Mouse (Mus musculus) neural tube, embryonic 13.5 days (tissue): ENCODE results near the gene Cabp4. TPM values are rescaled to one million over a fixed set of nuclear protein-coding genes. Genes with fewer than 3 reads are reported as not detected.

ENCODE experiments used
- ATAC-seq: fragments of 200-750 bp; cut with Nextera tagmentation; 2 replicates; pipeline ENCODE4 v1.8.0; 2017; ENCODE audit warnings: low read depth, mild to moderate bottlenecking, moderate TSS enrichment, moderate library complexity
- H3K27ac ChIP-seq: fragments of 300-500 bp; sonication (generic); replicated peaks from 2 replicates; pipeline ENCODE4 v1.5.1; 2015; ENCODE audit warnings: moderate library complexity, mild to moderate bottlenecking, inconsistent platforms
- H3K27me3 ChIP-seq: fragments of 300-500 bp; sonication (generic); 2 replicates; pipeline ENCODE4 v1.6.1; 2015; ENCODE audit warnings: mild to moderate bottlenecking, inconsistent platforms
- H3K36me3 ChIP-seq: fragments of 300-500 bp; sonication (generic); 2 replicates; pipeline ENCODE4 v1.6.1; 2015; ENCODE audit warnings: mild to moderate bottlenecking, inconsistent platforms
- H3K4me1 ChIP-seq: fragments of 300-500 bp; sonication (generic); replicated peaks from 2 replicates; pipeline ENCODE4 v1.6.1; 2015; ENCODE audit warnings: inconsistent platforms
- H3K4me2 ChIP-seq: fragments of 300-500 bp; sonication (generic); 2 replicates; pipeline ENCODE4 v1.6.1; 2015; ENCODE audit warnings: inconsistent platforms, mild to moderate bottlenecking, moderate library complexity
- H3K4me3 ChIP-seq: fragments of 300-500 bp; sonication (generic); 2 replicates; pipeline ENCODE4 v1.5.1; 2015; ENCODE audit warnings: mild to moderate bottlenecking, inconsistent platforms
- H3K9ac ChIP-seq: fragments of 300-500 bp; sonication (generic); 2 replicates; pipeline ENCODE4 v1.6.1; 2015; ENCODE audit warnings: moderate library complexity, mild to moderate bottlenecking, inconsistent platforms
- H3K9me3 ChIP-seq: fragments of 300-500 bp; sonication (generic); 2 replicates; pipeline ENCODE4 v1.6.1; 2016; ENCODE audit warnings: inconsistent platforms
- WGBS: fragments of 180-500 bp; shearing (Covaris S2); methylation state at CpG from one replicate; pipeline ENCODE4 v1.1.7; 2015; 5-methylcytosine and 5-hydroxymethylcytosine counted together
- polyA plus RNA-seq: library from polyadenylated mRNA; unstranded; fragments of >200 nt; fragmentation: Nextera tagmentation; extraction: Ambion mirVana; gene quantifications from 2 replicates; pipeline ENCODE4 v1.2.1, GENCODE M21; 2015

Cabp4 gene
- polyA plus RNA-seq, 1 experiment from 2014 or later = 0.14 TPM

DNA sequence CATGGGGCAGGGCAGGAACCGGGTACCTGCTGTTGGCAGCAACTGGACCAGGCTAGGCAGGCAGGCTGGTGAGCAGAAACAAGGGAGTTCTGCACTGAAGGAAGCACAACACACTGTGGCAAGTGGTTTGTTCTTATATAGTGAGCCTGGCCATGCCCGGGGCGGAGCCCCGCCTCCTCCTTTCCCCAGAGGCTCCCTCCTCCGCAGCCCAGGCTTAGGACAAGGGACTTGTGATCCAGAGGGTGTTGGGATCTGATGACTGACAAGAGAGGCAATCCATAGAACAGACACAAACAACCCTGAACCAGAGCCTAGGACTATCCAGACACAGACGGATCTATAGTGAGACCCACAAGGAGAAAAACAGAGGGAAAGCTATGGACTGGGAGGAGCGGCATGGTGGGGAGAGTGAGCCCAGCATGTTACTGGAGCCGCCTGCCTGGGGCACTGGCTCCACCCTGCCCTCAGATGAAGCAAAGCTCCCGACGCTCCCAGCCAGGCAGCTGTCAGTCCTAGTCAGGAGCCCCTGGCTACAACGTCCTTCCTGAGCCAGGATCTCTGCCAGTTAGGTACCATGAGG is 31.6 kb upstream of the Cabp4 start, which contains the start of gene Carns1:
Gene Carns1, minus strand, starts transcription at position 112 of the 580 bp plus-strand sequence.
- Histone ChIP-seq H3K4me2 (peak within 1 kb of the TSS; percentile 44), H3K27ac (peak within 1 kb of the TSS; percentile 62), H3K27me3 (peaks cover 3% of the 10 kb centered on the region; the same call in 1 of the 2 replicates), H3K4me1 (peaks cover 13% of the 10 kb centered on the region), H3K9ac (peak within 1 kb of the TSS; percentile 58), H3K9me3 (no peaks in the 10 kb centered on the region), H3K36me3 (no peaks in the 10 kb centered on the region), H3K4me3 (peak within 1 kb of the TSS; percentile 6; the same call in 1 of the 2 replicates)
- ATAC-seq = no peak
- WGBS = 5% methylated on average over 11 of the region's 11 CpGs

DNA sequence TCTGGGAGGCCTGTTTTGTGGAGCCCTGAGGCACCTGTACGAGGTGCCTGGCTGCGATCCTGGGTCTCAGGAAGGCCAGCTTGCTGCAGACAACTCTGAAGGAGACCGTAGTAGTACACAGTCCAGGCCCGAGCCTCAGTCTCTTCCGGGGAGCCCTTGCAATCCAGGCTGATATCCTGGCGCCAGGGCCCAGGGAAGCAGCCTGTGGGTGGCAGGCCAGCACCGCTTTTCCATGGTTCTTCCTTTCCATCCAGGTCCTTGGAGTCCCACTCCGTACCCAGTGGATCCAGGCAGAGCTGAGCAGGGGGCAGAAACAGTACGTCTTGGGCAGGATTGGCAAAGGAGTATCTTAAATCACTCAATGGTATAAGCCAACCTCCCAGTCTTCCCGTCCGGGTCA is 29.1 kb upstream of the Cabp4 start:
- peak overlapping the region; percentile 18; the same call in 1 of the 2 replicates for H3K9ac ChIP-seq

DNA sequence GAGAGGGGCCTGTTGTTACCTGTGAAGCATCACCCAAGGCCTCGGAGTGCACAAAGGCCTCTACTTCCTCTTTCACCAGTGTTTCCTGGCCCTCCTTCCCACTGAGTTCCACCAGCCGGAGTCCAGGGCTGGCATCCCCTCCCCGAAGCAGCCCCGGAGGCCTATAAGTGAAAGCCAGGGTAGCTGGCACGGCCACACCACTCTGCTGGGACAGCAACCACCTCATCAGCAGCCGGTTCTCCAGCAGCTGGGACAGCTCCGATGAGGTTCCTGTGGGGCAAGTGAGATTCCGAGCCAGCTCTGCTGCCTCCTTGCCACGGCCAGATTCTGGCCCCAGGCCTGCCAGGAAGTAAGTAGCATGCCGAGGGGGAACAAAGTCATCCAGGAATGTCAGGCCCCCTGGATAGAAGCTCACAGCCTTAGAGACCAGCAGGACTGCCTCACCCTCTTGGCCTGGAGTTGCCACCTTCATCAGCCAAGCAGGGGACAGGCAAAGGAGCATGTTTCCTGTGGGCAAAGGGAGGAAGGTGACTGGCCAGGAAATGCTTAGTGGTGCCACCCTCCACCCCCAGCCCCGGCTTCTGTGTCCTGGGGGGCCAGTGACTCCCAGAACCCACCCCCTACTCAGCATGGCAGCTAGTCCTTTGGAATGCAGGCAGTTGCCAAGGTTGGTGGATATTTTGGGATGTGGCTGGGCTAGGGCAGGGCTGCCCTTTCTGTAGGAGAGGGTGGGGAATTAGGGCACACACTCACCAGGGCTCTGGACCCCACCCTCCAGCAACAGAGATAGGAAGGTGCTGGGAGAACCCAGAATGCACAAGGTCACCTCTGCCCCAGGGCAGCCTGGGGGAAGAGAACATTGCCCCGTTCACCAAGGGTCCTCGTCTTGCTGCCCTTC is 27.8 kb upstream of the Cabp4 start:
- 73% methylated on average over 13 of the region's 13 CpGs for WGBS
- no peaks in the 10 kb centered on the region for H3K9me3 ChIP-seq
- H3K9ac ChIP-seq = 0 out of 2 replicates have a peak overlapping the region, but pooled peaks have one; percentile 17
- no peak overlapping the region for H3K4me2 ChIP-seq
- no peak overlapping the region for H3K27ac ChIP-seq
- H3K4me3 ChIP-seq = no peak overlapping the region
- H3K27me3 ChIP-seq = no peaks in the 10 kb centered on the region; the same call in 1 of the 2 replicates
- ATAC-seq = no peak
- H3K36me3 ChIP-seq = no peaks in the 10 kb centered on the region
- peaks cover 27% of the 10 kb centered on the region for H3K4me1 ChIP-seq

More for the DNA sequence above, 29.1 kb upstream of the Cabp4 start:
- Histone ChIP-seq H3K9me3 (no peaks in the 10 kb centered on the region), H3K4me1 (peaks cover 27% of the 10 kb centered on the region), H3K4me2 (no peak overlapping the region), H3K27ac (no peak overlapping the region), H3K4me3 (no peak overlapping the region), H3K36me3 (no peaks in the 10 kb centered on the region), H3K27me3 (peaks cover 3% of the 10 kb centered on the region; the same call in 1 of the 2 replicates)
- WGBS = 63% methylated on average over 11 of the region's 11 CpGs
- ATAC-seq = no peak

DNA sequence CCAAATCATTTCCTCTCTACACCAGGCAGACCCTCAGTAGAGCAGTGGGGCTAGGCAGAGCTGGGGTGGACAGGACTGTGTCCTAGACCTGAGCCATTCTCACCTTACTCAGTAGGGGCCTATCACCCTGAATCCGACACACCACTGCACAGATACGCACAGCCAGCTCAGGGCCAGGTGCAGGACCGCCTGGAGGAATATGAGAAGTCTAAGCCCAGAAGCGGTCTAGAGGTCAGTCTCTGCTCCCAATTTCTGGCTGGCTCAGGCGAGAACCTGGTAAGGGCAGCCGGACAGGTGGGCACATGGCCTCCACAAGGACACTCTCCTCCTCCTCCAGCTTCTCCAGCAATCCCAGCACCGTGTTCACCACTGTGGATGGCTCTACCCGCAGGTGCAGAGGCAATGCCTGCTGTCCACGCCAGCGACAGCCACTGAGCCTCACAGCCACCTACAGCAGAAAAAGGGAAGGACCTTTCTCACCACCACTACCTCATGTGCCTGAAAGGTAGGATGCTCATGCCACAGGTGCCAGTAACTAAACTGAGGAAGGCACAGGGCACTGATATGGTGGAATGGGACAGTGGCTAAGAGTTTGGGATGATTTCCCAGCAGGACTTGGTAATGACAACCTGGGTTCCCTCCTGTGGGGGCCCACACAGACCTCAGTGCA is 27.0 kb upstream of the Cabp4 start:
- Histone ChIP-seq H3K4me1 (peaks cover 26% of the 10 kb centered on the region), H3K36me3 (no peaks in the 10 kb centered on the region), H3K4me3 (no peak overlapping the region), H3K9me3 (no peaks in the 10 kb centered on the region), H3K27me3 (no peaks in the 10 kb centered on the region), H3K4me2 (no peak overlapping the region), H3K9ac (0 out of 2 replicates have a peak overlapping the region, but pooled peaks have one; percentile 17), H3K27ac (no peak overlapping the region)
- no peak for ATAC-seq
- 96% methylated on average over 10 of the region's 10 CpGs for WGBS

DNA sequence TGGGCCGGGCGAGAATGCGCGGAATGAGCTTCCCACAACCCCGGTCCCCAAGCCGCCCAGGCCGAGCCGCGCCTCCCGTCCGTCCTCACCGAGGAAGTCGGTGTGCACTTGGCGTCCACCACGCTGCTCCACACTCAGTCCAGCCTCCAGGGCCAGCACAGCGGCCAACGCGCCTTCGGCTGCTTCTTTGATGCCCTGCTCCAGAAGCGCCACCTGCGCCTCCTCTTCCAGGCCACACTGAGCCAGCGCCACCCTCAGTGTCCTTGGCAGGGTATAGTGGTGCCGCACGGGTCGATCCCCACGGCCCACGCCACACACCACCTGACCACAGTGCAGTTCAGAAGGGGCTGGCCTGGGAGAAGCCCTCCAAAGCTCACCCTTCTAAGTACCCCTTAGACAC is 26.0 kb upstream of the Cabp4 start:
- H3K36me3 ChIP-seq = no peaks in the 10 kb centered on the region
- WGBS = 6% methylated on average over 27 of the region's 27 CpGs
- ATAC-seq = peak; percentile 56

DNA sequence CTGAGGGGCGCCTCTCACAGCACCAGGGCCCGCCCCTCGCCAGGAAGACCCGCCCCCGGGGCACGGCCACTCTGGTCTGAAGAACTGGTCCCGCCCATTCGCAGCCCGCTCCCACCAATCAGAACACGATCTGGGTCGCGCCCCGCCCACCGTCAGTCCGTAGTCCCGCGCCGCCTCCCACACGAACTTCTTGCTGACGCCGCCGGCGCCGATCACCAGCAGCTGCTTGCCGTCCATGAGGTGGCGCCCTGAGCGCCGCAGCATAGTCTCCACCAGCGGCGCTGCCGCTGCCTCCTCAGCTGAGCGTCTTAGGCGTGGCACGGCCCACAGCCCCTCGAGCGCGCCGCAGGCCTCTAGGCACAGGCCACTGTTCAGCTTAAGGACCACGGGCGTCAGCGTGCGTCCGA is 25.5 kb upstream of the Cabp4 start:
- Histone ChIP-seq H3K4me3 (peak overlapping the region; percentile 44), H3K4me2 (peak overlapping the region; percentile 86), H3K4me1 (peaks cover 16% of the 10 kb centered on the region), H3K36me3 (no peaks in the 10 kb centered on the region), H3K9ac (peak overlapping the region; percentile 90), H3K27me3 (no peaks in the 10 kb centered on the region), H3K9me3 (no peaks in the 10 kb centered on the region), H3K27ac (peak overlapping the region; percentile 94)
- ATAC-seq = peak; percentile 94
- under 1% methylated on average over 43 of the region's 43 CpGs for WGBS

More for the DNA sequence above, 26.0 kb upstream of the Cabp4 start:
- H3K4me3 ChIP-seq = peak overlapping the region; percentile 44
- peak overlapping the region; percentile 90 for H3K9ac ChIP-seq
- no peaks in the 10 kb centered on the region for H3K9me3 ChIP-seq
- H3K27ac ChIP-seq = peak overlapping the region; percentile 94
- peak overlapping the region; percentile 86 for H3K4me2 ChIP-seq
- H3K4me1 ChIP-seq = peaks cover 16% of the 10 kb centered on the region
- H3K27me3 ChIP-seq = no peaks in the 10 kb centered on the region

DNA sequence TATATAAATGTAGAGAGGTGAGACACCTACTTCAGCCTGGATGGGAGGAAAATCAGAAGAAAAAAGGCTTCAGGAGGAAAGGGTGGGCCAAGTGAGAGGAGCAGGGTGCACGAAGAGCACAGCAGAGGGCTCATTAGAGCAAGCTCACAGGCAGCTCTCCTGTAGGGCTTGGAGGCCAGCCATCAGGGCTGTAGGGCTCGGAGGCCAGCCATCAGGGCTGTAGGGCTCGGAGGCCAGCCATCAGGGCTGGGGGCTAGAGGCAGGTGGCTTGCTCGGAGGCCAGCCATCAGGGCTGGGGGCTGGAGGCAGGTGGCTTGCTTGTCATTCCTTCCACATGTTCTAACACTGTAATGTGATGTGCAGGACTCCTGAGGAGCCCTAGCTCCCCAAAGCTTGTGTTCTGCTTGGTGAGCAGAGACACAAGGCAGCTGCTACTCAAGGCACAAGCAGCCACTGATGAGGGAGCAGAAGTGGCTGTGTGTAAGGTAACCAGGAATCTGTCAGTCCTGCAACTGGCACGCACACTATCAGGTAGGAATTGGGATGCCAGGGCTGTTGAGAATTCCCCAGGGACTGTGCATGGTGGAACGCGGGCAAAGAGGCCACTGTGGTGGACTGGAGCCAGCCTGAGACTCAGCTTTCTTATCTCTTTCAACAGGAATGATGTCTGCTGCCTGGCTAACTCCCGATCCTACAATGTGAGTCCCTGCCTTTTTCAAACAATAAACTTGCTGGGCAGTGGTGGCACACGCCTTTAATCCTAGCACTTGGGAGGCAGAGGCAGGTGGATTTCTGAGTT is 23.0 kb upstream of the Cabp4 start:
- Histone ChIP-seq H3K36me3 (0 out of 2 replicates have a peak, but pooled peaks cover 2% of the 10 kb centered on the region), H3K27ac (no peak overlapping the region), H3K27me3 (no peaks in the 10 kb centered on the region), H3K9ac (0 out of 2 replicates have a peak overlapping the region, but pooled peaks have one; percentile 8), H3K9me3 (no peaks in the 10 kb centered on the region), H3K4me2 (no peak overlapping the region), H3K4me3 (no peak overlapping the region), H3K4me1 (peaks cover 35% of the 10 kb centered on the region)
- 80% methylated on average over 9 of the region's 9 CpGs for WGBS
- ATAC-seq = no peak

DNA sequence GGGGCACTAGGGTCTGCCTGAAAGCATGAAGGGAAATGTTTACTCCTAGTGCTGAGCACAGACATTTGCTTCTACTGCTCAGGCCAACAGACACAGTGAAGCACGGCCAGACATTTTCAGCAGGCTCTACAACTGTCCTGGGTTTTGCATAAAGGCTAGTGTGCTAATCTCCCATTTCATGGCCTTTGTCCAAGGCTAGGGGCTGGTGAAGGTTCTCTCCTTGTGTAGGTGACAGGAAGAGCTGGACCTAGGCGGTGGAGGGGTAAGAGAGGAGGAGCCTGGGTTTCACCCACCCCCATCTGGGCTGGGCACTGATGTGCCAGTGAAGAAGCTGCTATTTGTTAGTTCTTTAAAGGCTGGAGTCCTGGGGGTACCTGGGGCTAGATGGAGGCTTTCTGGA is 20.9 kb upstream of the Cabp4 start:
- Histone ChIP-seq H3K27me3 (no peaks in the 10 kb centered on the region), H3K36me3 (peaks cover 20% of the 10 kb centered on the region), H3K4me1 (peaks cover 27% of the 10 kb centered on the region), H3K4me2 (no peak overlapping the region), H3K4me3 (no peak overlapping the region), H3K9ac (peak overlapping the region; percentile 36; the same call in 1 of the 2 replicates), H3K27ac (no peak overlapping the region), H3K9me3 (no peaks in the 10 kb centered on the region)
- WGBS = 80% methylated on average over 2 of the region's 2 CpGs
- ATAC-seq = no peak

DNA sequence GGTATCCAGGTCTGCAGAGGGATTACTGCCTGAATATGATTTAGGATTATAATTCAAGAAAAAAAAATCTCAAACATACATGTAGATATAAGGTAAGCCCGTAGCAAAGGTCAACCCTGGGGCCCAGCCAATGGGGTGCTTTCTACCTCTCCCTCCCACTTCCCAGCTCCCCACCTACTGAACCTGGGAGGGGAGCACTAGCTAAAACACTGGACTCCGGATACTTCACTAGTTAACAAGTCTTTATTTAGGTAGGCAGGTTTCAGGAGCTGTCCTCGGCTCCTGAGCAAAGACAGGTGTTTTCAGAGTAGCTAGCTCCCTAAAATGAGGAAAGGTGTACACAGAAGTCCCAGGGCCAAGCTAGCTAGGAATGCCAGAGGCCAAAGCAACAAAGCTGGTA is 20.3 kb upstream of the Cabp4 start:
- Histone ChIP-seq H3K4me2 (no peak overlapping the region), H3K4me3 (no peak overlapping the region), H3K9ac (no peak overlapping the region), H3K27me3 (no peaks in the 10 kb centered on the region), H3K9me3 (no peaks in the 10 kb centered on the region), H3K4me1 (peaks cover 25% of the 10 kb centered on the region), H3K27ac (peak overlapping the region; percentile 85), H3K36me3 (peaks cover 27% of the 10 kb centered on the region)
- 87% methylated on average over 3 of the region's 3 CpGs for WGBS
- no peak for ATAC-seq

DNA sequence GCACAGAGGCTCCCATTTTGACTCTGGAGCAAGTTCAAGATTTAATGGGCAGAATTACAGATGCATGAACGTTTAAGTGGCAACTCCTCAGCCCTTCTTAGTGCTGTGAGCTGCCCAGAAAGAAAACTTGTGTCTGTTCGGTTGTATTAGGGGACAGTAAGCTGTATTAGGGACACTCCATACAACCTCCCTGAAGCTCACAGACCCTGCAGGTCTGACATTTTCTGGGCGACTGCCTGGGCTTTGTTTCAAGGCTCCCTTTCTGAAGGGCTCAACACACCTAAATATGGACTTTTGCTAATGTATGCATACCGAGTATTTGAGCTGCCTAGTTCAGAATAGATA is 19.7 kb upstream of the Cabp4 start:
- Histone ChIP-seq H3K36me3 (peaks cover 32% of the 10 kb centered on the region), H3K27ac (peak overlapping the region; percentile 85), H3K4me3 (peak overlapping the region; percentile 71), H3K4me2 (peak overlapping the region; percentile 97), H3K4me1 (peaks cover 21% of the 10 kb centered on the region), H3K9me3 (no peaks in the 10 kb centered on the region), H3K9ac (peak overlapping the region; percentile 93), H3K27me3 (no peaks in the 10 kb centered on the region)
- 42% methylated on average over 4 of the region's 4 CpGs for WGBS
- ATAC-seq = no peak; the same call in 1 of the 2 replicates
